Mouse (Mus musculus): ENCODE measurements around the gene Amn1. TPM values are rescaled to one million over a fixed set of nuclear protein-coding genes. Genes with fewer than 3 reads are reported as not detected.
A peak's percentile ranks its signal among the peaks of the same experiment; 100 is the strongest.
"Not testable (repeated sequence)": the region's sequence is repeated elsewhere in the genome, so short reads cannot be mapped to it uniquely, and the experiment has no call there.

Amn1 gene
- 104 and 110 TPM in 2 replicates for polyA plus RNA-seq (2014; fragmentation: Nextera tagmentation; extraction: Ambion mirVana)

GRCm38 (mm10) chr6:149188041-149188924, at the start of gene Amn1:
TSS of gene Amn1 (minus strand) at chr6:149188712.
- Histone ChIP-seq H3K9me3 (ENCODE audit: control insufficient read depth, low read length) (no peaks in the 10 kb centered on the region), H3K36me3 (replicated peaks; ENCODE audit: control insufficient read depth, insufficient read depth) (peaks cover 13% of the 10 kb centered on the region), H3K4me3 (replicated peaks; ENCODE audit: low read length) (peak within 1 kb of the TSS; percentile 85), H3K4me1 (replicated peaks; ENCODE audit: control insufficient read depth, insufficient read depth, low read length) (peaks cover 22% of the 10 kb centered on the region), H3K27me3 (ENCODE audit: control insufficient read depth, insufficient read depth, low read length) (no peaks in the 10 kb centered on the region), H3K27ac (peak within 1 kb of the TSS; percentile 97), H3K4me2 (replicated peaks) (peak within 1 kb of the TSS; percentile 77), H3K9ac (peak within 1 kb of the TSS; percentile 96)
- WGBS: under 1% methylated on average over 34 of the region's 34 CpGs
- DNase-seq (ENCODE audit: low spot score): peak; percentile 98
- peak; percentile 100 for ATAC-seq (ENCODE audit: low FRiP score)

GRCm38 (mm10) chr6:149236807-149237206, 48.3 kb upstream of the Amn1 start:
- no peaks in the 10 kb centered on the region for H3K36me3 ChIP-seq (replicated peaks; ENCODE audit: control insufficient read depth, insufficient read depth)
- H3K27ac ChIP-seq: no peak overlapping the region
- H3K27me3 ChIP-seq (ENCODE audit: control insufficient read depth, insufficient read depth, low read length): no peaks in the 10 kb centered on the region
- H3K4me3 ChIP-seq (replicated peaks; ENCODE audit: low read length): no peak overlapping the region
- no peaks in the 10 kb centered on the region for H3K9me3 ChIP-seq (ENCODE audit: control insufficient read depth, low read length)
- ATAC-seq (ENCODE audit: low FRiP score) (no peak), DNase-seq (ENCODE audit: low spot score) (no peak)
- WGBS: 90% methylated on average over 2 of the region's 2 CpGs
- no peak overlapping the region for H3K9ac ChIP-seq
- H3K4me1 ChIP-seq (replicated peaks; ENCODE audit: control insufficient read depth, insufficient read depth, low read length): no peaks in the 10 kb centered on the region
- H3K4me2 ChIP-seq (replicated peaks): no peak overlapping the region

GRCm38 (mm10) chr6:149233918-149234317, 45.4 kb upstream of the Amn1 start:
- no peak for ATAC-seq (ENCODE audit: low FRiP score)
- H3K27me3 ChIP-seq (ENCODE audit: control insufficient read depth, insufficient read depth, low read length): no peaks in the 10 kb centered on the region

GRCm38 (mm10) chr6:149224751-149225150, 36.2 kb upstream of the Amn1 start:
- WGBS: 95% methylated on average over 4 of the region's 4 CpGs
- Histone ChIP-seq H3K9me3 (ENCODE audit: control insufficient read depth, low read length) (no peaks in the 10 kb centered on the region), H3K4me2 (replicated peaks) (no peak overlapping the region), H3K27me3 (ENCODE audit: control insufficient read depth, insufficient read depth, low read length) (no peaks in the 10 kb centered on the region), H3K27ac (no peak overlapping the region), H3K36me3 (replicated peaks; ENCODE audit: control insufficient read depth, insufficient read depth) (no peaks in the 10 kb centered on the region), H3K4me1 (replicated peaks; ENCODE audit: control insufficient read depth, insufficient read depth, low read length) (no peaks in the 10 kb centered on the region), H3K4me3 (replicated peaks; ENCODE audit: low read length) (no peak overlapping the region), H3K9ac (no peak overlapping the region)
- DNase-seq (ENCODE audit: low spot score) (no peak), ATAC-seq (ENCODE audit: low FRiP score) (no peak)

More at GRCm38 (mm10) chr6:149233918-149234317, 45.4 kb upstream of the Amn1 start:
- H3K9ac ChIP-seq: no peak overlapping the region
- WGBS: 95% methylated on average over 3 of the region's 3 CpGs
- H3K4me2 ChIP-seq (replicated peaks): no peak overlapping the region
- H3K9me3 ChIP-seq (ENCODE audit: control insufficient read depth, low read length): no peaks in the 10 kb centered on the region
- H3K4me3 ChIP-seq (replicated peaks; ENCODE audit: low read length): no peak overlapping the region
- no peak for DNase-seq (ENCODE audit: low spot score)
- H3K4me1 ChIP-seq (replicated peaks; ENCODE audit: control insufficient read depth, insufficient read depth, low read length): no peaks in the 10 kb centered on the region
- H3K36me3 ChIP-seq (replicated peaks; ENCODE audit: control insufficient read depth, insufficient read depth): no peaks in the 10 kb centered on the region
- H3K27ac ChIP-seq: no peak overlapping the region

GRCm38 (mm10) chr6:149221296-149221695, 32.8 kb upstream of the Amn1 start:
- Histone ChIP-seq H3K4me1 (replicated peaks; ENCODE audit: control insufficient read depth, insufficient read depth, low read length) (no peaks in the 10 kb centered on the region), H3K9me3 (ENCODE audit: control insufficient read depth, low read length) (no peaks in the 10 kb centered on the region), H3K9ac (no peak overlapping the region), H3K27me3 (ENCODE audit: control insufficient read depth, insufficient read depth, low read length) (no peaks in the 10 kb centered on the region), H3K27ac (no peak overlapping the region), H3K4me2 (replicated peaks) (no peak overlapping the region), H3K4me3 (replicated peaks; ENCODE audit: low read length) (no peak overlapping the region), H3K36me3 (replicated peaks; ENCODE audit: control insufficient read depth, insufficient read depth) (no peaks in the 10 kb centered on the region)
- DNase-seq (ENCODE audit: low spot score): no peak
- ATAC-seq (ENCODE audit: low FRiP score): no peak

- ATAC-seq (ENCODE audit: low FRiP score): no peak
These were observed 10.1 kb upstream of the Amn1 start for GRCm38 (mm10) chr6:149198572-149198971.

GRCm38 (mm10) chr6:149197116-149197515, 8.6 kb upstream of the Amn1 start:
- 80% methylated on average over 3 of the region's 3 CpGs for WGBS
- Histone ChIP-seq H3K36me3 (replicated peaks; ENCODE audit: control insufficient read depth, insufficient read depth) (no peaks in the 10 kb centered on the region), H3K27me3 (ENCODE audit: control insufficient read depth, insufficient read depth, low read length) (no peaks in the 10 kb centered on the region), H3K4me1 (replicated peaks; ENCODE audit: control insufficient read depth, insufficient read depth, low read length) (no peaks in the 10 kb centered on the region), H3K9ac (no peak overlapping the region), H3K4me3 (replicated peaks; ENCODE audit: low read length) (no peak overlapping the region), H3K27ac (no peak overlapping the region), H3K4me2 (replicated peaks) (no peak overlapping the region), H3K9me3 (ENCODE audit: control insufficient read depth, low read length) (no peaks in the 10 kb centered on the region)
- DNase-seq (ENCODE audit: low spot score) (no peak), ATAC-seq (ENCODE audit: low FRiP score) (no peak)

More at GRCm38 (mm10) chr6:149198572-149198971, 10.1 kb upstream of the Amn1 start:
- Histone ChIP-seq H3K4me2 (replicated peaks) (no peak overlapping the region), H3K4me3 (replicated peaks; ENCODE audit: low read length) (no peak overlapping the region), H3K36me3 (replicated peaks; ENCODE audit: control insufficient read depth, insufficient read depth) (no peaks in the 10 kb centered on the region), H3K4me1 (replicated peaks; ENCODE audit: control insufficient read depth, insufficient read depth, low read length) (no peaks in the 10 kb centered on the region), H3K9ac (no peak overlapping the region), H3K9me3 (ENCODE audit: control insufficient read depth, low read length) (no peaks in the 10 kb centered on the region), H3K27ac (no peak overlapping the region), H3K27me3 (ENCODE audit: control insufficient read depth, insufficient read depth, low read length) (no peaks in the 10 kb centered on the region)
- DNase-seq (ENCODE audit: low spot score): no peak

- Histone ChIP-seq H3K4me2 (replicated peaks) (no peak overlapping the region), H3K9ac (no peak overlapping the region), H3K4me3 (replicated peaks; ENCODE audit: low read length) (no peak overlapping the region), H3K27ac (no peak overlapping the region), H3K9me3 (ENCODE audit: control insufficient read depth, low read length) (no peaks in the 10 kb centered on the region), H3K27me3 (ENCODE audit: control insufficient read depth, insufficient read depth, low read length) (no peaks in the 10 kb centered on the region), H3K36me3 (replicated peaks; ENCODE audit: control insufficient read depth, insufficient read depth) (no peaks in the 10 kb centered on the region), H3K4me1 (replicated peaks; ENCODE audit: control insufficient read depth, insufficient read depth, low read length) (no peaks in the 10 kb centered on the region)
- DNase-seq (ENCODE audit: low spot score) (no peak), ATAC-seq (ENCODE audit: low FRiP score) (no peak)
- 75% methylated on average over 5 of the region's 5 CpGs for WGBS
These were observed 4.9 kb upstream of the Amn1 start for GRCm38 (mm10) chr6:149193276-149193905.

GRCm38 (mm10) chr6:149191951-149192350, 3.4 kb upstream of the Amn1 start:
- H3K27me3 ChIP-seq (ENCODE audit: control insufficient read depth, insufficient read depth, low read length); H3K36me3 ChIP-seq (replicated peaks; ENCODE audit: control insufficient read depth, insufficient read depth); H3K27ac ChIP-seq; ATAC-seq (ENCODE audit: low FRiP score); DNase-seq (ENCODE audit: low spot score); H3K4me2 ChIP-seq (replicated peaks); H3K4me1 ChIP-seq (replicated peaks; ENCODE audit: control insufficient read depth, insufficient read depth, low read length); H3K9ac ChIP-seq; H3K9me3 ChIP-seq (ENCODE audit: control insufficient read depth, low read length); H3K4me3 ChIP-seq (replicated peaks; ENCODE audit: low read length): not testable (repeated sequence)
- 90% methylated on average over 5 of the region's 5 CpGs for whole genome bisulfite sequencing
